Mouse (Mus musculus) embryonic facial prominence, embryonic 15.5 days (tissue): ENCODE results near the gene Cpa4. TPM values are rescaled to one million over a fixed set of nuclear protein-coding genes. Genes with fewer than 3 reads are reported as not detected.
A peak's percentile ranks its signal among the peaks of the same experiment; 100 is the strongest.

Source experiments
- ATAC-seq: fragments of 200-750 bp; cut with Nextera tagmentation; 2 replicates; pipeline ENCODE4 v1.8.0; 2017; ENCODE audit warnings: low read depth, moderate TSS enrichment; ENCODE audit not compliant: insufficient number of reproducible peaks, low FRiP score, low TSS enrichment
- H3K27ac ChIP-seq: fragments of 300-500 bp; sonication (generic); replicated peaks from 2 replicates; pipeline ENCODE4 v1.5.1; 2015; ENCODE audit warnings: mild to moderate bottlenecking, inconsistent platforms
- H3K27me3 ChIP-seq: fragments of 300-500 bp; sonication (generic); 2 replicates; pipeline ENCODE4 v1.6.1; 2015; ENCODE audit warnings: inconsistent platforms
- H3K36me3 ChIP-seq: fragments of 300-500 bp; sonication (generic); 2 replicates; pipeline ENCODE4 v1.6.1; 2015; ENCODE audit warnings: mild to moderate bottlenecking, inconsistent platforms
- H3K4me1 ChIP-seq: fragments of 300-500 bp; sonication (generic); 2 replicates; pipeline ENCODE4 v1.6.1; 2015; ENCODE audit warnings: inconsistent platforms
- H3K4me2 ChIP-seq: fragments of 300-500 bp; sonication (generic); replicated peaks from 2 replicates; pipeline ENCODE4 v1.6.1; 2015; ENCODE audit warnings: mild to moderate bottlenecking, inconsistent platforms
- H3K4me3 ChIP-seq: fragments of 300-500 bp; sonication (generic); replicated peaks from 2 replicates; pipeline ENCODE4 v1.5.1; 2015; ENCODE audit warnings: mild to moderate bottlenecking, inconsistent platforms
- H3K9ac ChIP-seq: fragments of 300-500 bp; sonication (generic); 2 replicates; pipeline ENCODE4 v1.6.1; 2015; ENCODE audit warnings: inconsistent platforms
- H3K9me3 ChIP-seq: fragments of 300-500 bp; sonication (generic); replicated peaks from 2 replicates; pipeline ENCODE4 v1.6.1; 2016; ENCODE audit warnings: inconsistent platforms
- WGBS: fragments of 180-500 bp; shearing (Covaris S2); methylation state at CpG from one replicate; pipeline ENCODE4 v1.1.7; 2015; 5-methylcytosine and 5-hydroxymethylcytosine counted together
- polyA plus RNA-seq: library from polyadenylated mRNA; unstranded; fragments of >200 nt; fragmentation: Nextera tagmentation; extraction: Ambion mirVana; gene quantifications from 2 replicates; pipeline ENCODE4 v1.2.1, GENCODE M21; 2015

Cpa4 gene
- polyA plus RNA-seq, 1 experiment from 2014 or later = 6.3 TPM

- no peaks in the 10 kb centered on the region for H3K36me3 ChIP-seq
- no peak overlapping the region for H3K9ac ChIP-seq
- peak overlapping the region; percentile 80 for H3K27ac ChIP-seq
- no peaks in the 10 kb centered on the region for H3K9me3 ChIP-seq
- H3K27me3 ChIP-seq = no peaks in the 10 kb centered on the region
- no peak for ATAC-seq
- H3K4me3 ChIP-seq = no peak overlapping the region
- H3K4me1 ChIP-seq = peaks cover 43% of the 10 kb centered on the region
- WGBS = 40% methylated on average over 6 of the region's 6 CpGs
- no peak overlapping the region for H3K4me2 ChIP-seq
These were observed 15.5 kb upstream of the Cpa4 start for GRCm38 (mm10) chr6:30552628-30553027.

GRCm38 (mm10) chr6:30553381-30554010, 14.7 kb upstream of the Cpa4 start:
- Histone ChIP-seq H3K4me2 (no peak overlapping the region), H3K4me1 (peaks cover 35% of the 10 kb centered on the region), H3K4me3 (no peak overlapping the region), H3K36me3 (no peaks in the 10 kb centered on the region), H3K27ac (peak overlapping the region; percentile 80), H3K9me3 (no peaks in the 10 kb centered on the region), H3K27me3 (no peaks in the 10 kb centered on the region), H3K9ac (no peak overlapping the region)
- 56% methylated on average over 7 of the region's 7 CpGs for WGBS
- ATAC-seq = no peak

GRCm38 (mm10) chr6:30554092-30554491, 14.1 kb upstream of the Cpa4 start:
- H3K36me3 ChIP-seq = no peaks in the 10 kb centered on the region
- WGBS = 79% methylated on average over 5 of the region's 5 CpGs
- H3K4me3 ChIP-seq = no peak overlapping the region
- H3K4me2 ChIP-seq = no peak overlapping the region
- peaks cover 31% of the 10 kb centered on the region for H3K4me1 ChIP-seq
- H3K27ac ChIP-seq = peak overlapping the region; percentile 80
- no peak for ATAC-seq
- no peaks in the 10 kb centered on the region for H3K27me3 ChIP-seq
- H3K9ac ChIP-seq = no peak overlapping the region
- H3K9me3 ChIP-seq = no peaks in the 10 kb centered on the region

GRCm38 (mm10) chr6:30554621-30555170, 13.5 kb upstream of the Cpa4 start:
- Histone ChIP-seq H3K27ac (no peak overlapping the region; the same call in 1 of the 2 replicates), H3K9ac (no peak overlapping the region), H3K4me2 (no peak overlapping the region), H3K9me3 (no peaks in the 10 kb centered on the region), H3K4me3 (no peak overlapping the region), H3K36me3 (no peaks in the 10 kb centered on the region), H3K27me3 (no peaks in the 10 kb centered on the region), H3K4me1 (peaks cover 25% of the 10 kb centered on the region)
- no peak for ATAC-seq
- WGBS = 85% methylated on average over 5 of the region's 5 CpGs

GRCm38 (mm10) chr6:30556080-30556479, 12.1 kb upstream of the Cpa4 start:
- peak; percentile 77 for ATAC-seq
- Histone ChIP-seq H3K9ac (no peak overlapping the region), H3K36me3 (no peaks in the 10 kb centered on the region), H3K27ac (no peak overlapping the region), H3K4me2 (no peak overlapping the region), H3K27me3 (no peaks in the 10 kb centered on the region), H3K4me3 (no peak overlapping the region), H3K9me3 (no peaks in the 10 kb centered on the region), H3K4me1 (peaks cover 21% of the 10 kb centered on the region)
- 3% methylated on average over 4 of the region's 9 CpGs for WGBS

- WGBS = 69% methylated on average over 1 of the region's 1 CpGs
- Histone ChIP-seq H3K9me3 (no peaks in the 10 kb centered on the region), H3K4me3 (no peak overlapping the region), H3K27me3 (no peaks in the 10 kb centered on the region), H3K4me2 (no peak overlapping the region), H3K9ac (no peak overlapping the region), H3K36me3 (no peaks in the 10 kb centered on the region), H3K4me1 (no peaks in the 10 kb centered on the region), H3K27ac (no peak overlapping the region)
- no peak for ATAC-seq
These were observed 8.4 kb upstream of the Cpa4 start for GRCm38 (mm10) chr6:30559726-30560125.

GRCm38 (mm10) chr6:30562132-30562531, 6.0 kb upstream of the Cpa4 start:
- 66% methylated on average over 4 of the region's 4 CpGs for WGBS
- H3K4me3 ChIP-seq = no peak overlapping the region
- no peak for ATAC-seq

GRCm38 (mm10) chr6:30563575-30563974, 4.6 kb upstream of the Cpa4 start:
- no peaks in the 10 kb centered on the region for H3K9me3 ChIP-seq
- no peak for ATAC-seq
- WGBS = 72% methylated on average over 6 of the region's 6 CpGs

More at GRCm38 (mm10) chr6:30562132-30562531, 6.0 kb upstream of the Cpa4 start:
- no peak overlapping the region for H3K4me2 ChIP-seq
- no peak overlapping the region for H3K9ac ChIP-seq
- no peaks in the 10 kb centered on the region for H3K36me3 ChIP-seq
- H3K27me3 ChIP-seq = no peaks in the 10 kb centered on the region
- no peaks in the 10 kb centered on the region for H3K9me3 ChIP-seq
- H3K4me1 ChIP-seq = no peaks in the 10 kb centered on the region
- no peak overlapping the region; the same call in 1 of the 2 replicates for H3K27ac ChIP-seq

GRCm38 (mm10) chr6:30564051-30564450, 4.1 kb upstream of the Cpa4 start:
- Histone ChIP-seq H3K36me3 (no peaks in the 10 kb centered on the region), H3K4me2 (no peak overlapping the region), H3K4me1 (no peaks in the 10 kb centered on the region), H3K4me3 (no peak overlapping the region), H3K9ac (no peak overlapping the region), H3K9me3 (no peaks in the 10 kb centered on the region), H3K27ac (no peak overlapping the region), H3K27me3 (no peaks in the 10 kb centered on the region)
- WGBS = 87% methylated on average over 6 of the region's 6 CpGs
- ATAC-seq = no peak

More at GRCm38 (mm10) chr6:30563575-30563974, 4.6 kb upstream of the Cpa4 start:
- no peaks in the 10 kb centered on the region for H3K27me3 ChIP-seq
- no peak overlapping the region for H3K4me2 ChIP-seq
- no peak overlapping the region for H3K9ac ChIP-seq
- no peaks in the 10 kb centered on the region for H3K36me3 ChIP-seq
- no peaks in the 10 kb centered on the region for H3K4me1 ChIP-seq
- no peak overlapping the region for H3K27ac ChIP-seq
- H3K4me3 ChIP-seq = no peak overlapping the region

GRCm38 (mm10) chr6:30569331-30569730, 1.2 kb downstream of the Cpa4 start:
- WGBS = 75% methylated on average over 10 of the region's 10 CpGs
- no peaks in the 10 kb centered on the region for H3K36me3 ChIP-seq
- no peaks in the 10 kb centered on the region for H3K27me3 ChIP-seq
- H3K4me1 ChIP-seq = peaks cover 17% of the 10 kb centered on the region
- no peak overlapping the region for H3K4me3 ChIP-seq
- no peak for ATAC-seq
- no peak overlapping the region for H3K4me2 ChIP-seq
- no peak overlapping the region for H3K9ac ChIP-seq
- H3K9me3 ChIP-seq = no peaks in the 10 kb centered on the region
- H3K27ac ChIP-seq = no peak overlapping the region

- Histone ChIP-seq H3K9ac (no peak overlapping the region), H3K4me3 (no peak overlapping the region), H3K27me3 (no peaks in the 10 kb centered on the region), H3K4me2 (no peak overlapping the region), H3K4me1 (peaks cover 22% of the 10 kb centered on the region), H3K36me3 (no peaks in the 10 kb centered on the region), H3K27ac (no peak overlapping the region), H3K9me3 (no peaks in the 10 kb centered on the region)
- ATAC-seq = no peak
- WGBS = 84% methylated on average over 5 of the region's 5 CpGs
These were observed 1.8 kb downstream of the Cpa4 start for GRCm38 (mm10) chr6:30570012-30570411.
